Mouse (Mus musculus) heart, adult 2 months (tissue): Measurements from ENCODE around the gene Tbc1d17. TPM values are rescaled to one million over a fixed set of nuclear protein-coding genes. Genes with fewer than 3 reads are reported as not detected.

Experiments
- DNase-seq, 2 experiments: peaks; one replicate each; pipeline ENCODE4 v3.0.0; 2021
- H3K27ac ChIP-seq: fragments of 200-600 bp; 2 replicates; pipeline ENCODE4 v1.8.1; 2022
- H3K27me3 ChIP-seq: fragments of 200-500 bp; 2 replicates; pipeline ENCODE4 v1.6.1; 2012; ENCODE audit warnings: mild to moderate bottlenecking, low read length, inconsistent platforms, mixed read lengths; ENCODE audit not compliant: control insufficient read depth, insufficient read depth
- H3K36me3 ChIP-seq: fragments of 200-500 bp; 2 replicates; pipeline ENCODE4 v1.6.1; 2012; ENCODE audit warnings: low read length, inconsistent platforms; ENCODE audit not compliant: control insufficient read depth, insufficient read depth
- H3K4me1 ChIP-seq: fragments of 200-500 bp; 2 replicates; pipeline ENCODE4 v1.6.1; 2011; ENCODE audit warnings: low read length; ENCODE audit not compliant: control insufficient read depth, insufficient read depth
- H3K4me3 ChIP-seq: fragments of 200-600 bp; 2 replicates; pipeline ENCODE4 v1.8.1; 2022
- H3K79me2 ChIP-seq: fragments of 200-500 bp; replicated peaks from 2 replicates; pipeline ENCODE4 v1.6.1; 2012; ENCODE audit warnings: mild to moderate bottlenecking, inconsistent platforms, low read length, moderate library complexity, mixed read lengths; ENCODE audit not compliant: control insufficient read depth, insufficient read depth
- H3K9ac ChIP-seq: fragments of 200-500 bp; 2 replicates; pipeline ENCODE4 v1.6.1; 2012; ENCODE audit warnings: low read depth, mild to moderate bottlenecking, control low read depth, inconsistent platforms, low read length, mixed read lengths
- CTCF ChIP-seq: fragments of 200-600 bp; IDR thresholded peaks from 2 replicates; pipeline ENCODE4 v1.8.1; 2022; ENCODE audit warnings: antibody characterized with exemption, mild to moderate bottlenecking, moderate library complexity
- EP300 ChIP-seq: fragments of 200-500 bp; IDR thresholded peaks from 2 replicates; pipeline ENCODE4 v1.6.1; 2011; ENCODE audit warnings: low read depth, low read length, control low read depth; ENCODE audit not compliant: insufficient read depth
- POLR2A ChIP-seq: fragments of 200-500 bp; IDR thresholded peaks from 2 replicates; pipeline ENCODE4 v1.6.1; 2011; ENCODE audit warnings: mild to moderate bottlenecking, low read depth, low read length, control low read depth; ENCODE audit not compliant: insufficient read depth
- WGBS: fragments of 180-500 bp; shearing (Covaris S2); methylation state at CpG from one replicate; pipeline ENCODE4 v1.1.7; 2018; 5-methylcytosine and 5-hydroxymethylcytosine counted together
- intact Hi-C: fragments of 180-260 bp; cut with DNase I; formaldehyde crosslinking; loops from one replicate; pipeline ENCODE4 v1.15.1; 2025
- polyA plus RNA-seq: library from polyadenylated mRNA; depleted of rRNA; stranded (reverse); fragments of >200 nt; gene quantifications from 2 replicates; pipeline ENCODE4 v1.2.3, GENCODE M21; 2012
- total RNA-seq, 2 experiments: library from RNA; stranded (reverse); gene quantifications; 2 replicates each; pipeline ENCODE4 v1.2.3; 2021

Tbc1d17 gene
- total and polyA plus RNA-seq, 3 experiments: 29.6 to 56.0 (median 46.6) TPM

- DNase-seq: no peak
- TF ChIP-seq EP300 (no peak), POLR2A (no peak), CTCF (no peak)
- no peaks in the 10 kb centered on the region for H3K27me3 ChIP-seq
- H3K79me2 ChIP-seq: 0 out of 2 replicates have a peak, but pooled peaks cover under 1% of the 10 kb centered on the region
- H3K36me3 ChIP-seq: no peaks in the 10 kb centered on the region
- H3K4me3 ChIP-seq: no peak overlapping the region
- H3K27ac ChIP-seq: no peak overlapping the region
- WGBS: 62% methylated on average over 4 of the region's 4 CpGs
- no peak overlapping the region for H3K9ac ChIP-seq
- intact Hi-C loops: no loop called here
- H3K4me1 ChIP-seq: peaks cover 8% of the 10 kb centered on the region
Observed at GRCm38 (mm10) chr7:44832763-44833162, 16.1 kb downstream of the Tbc1d17 start.

GRCm38 (mm10) chr7:44828706-44829105 lies 20.2 kb downstream of the Tbc1d17 start:
- TF ChIP-seq EP300 (no peak), CTCF (no peak), POLR2A (no peak)
- H3K4me1 ChIP-seq: peaks cover 5% of the 10 kb centered on the region; the same call in 1 of the 2 replicates
- peaks cover 1% of the 10 kb centered on the region for H3K79me2 ChIP-seq
- WGBS: 59% methylated on average over 5 of the region's 5 CpGs
- DNase-seq: no peak
- H3K4me3 ChIP-seq: no peak overlapping the region
- intact Hi-C loops: no loop called here
- no peaks in the 10 kb centered on the region for H3K36me3 ChIP-seq
- no peak overlapping the region for H3K27ac ChIP-seq
- H3K9ac ChIP-seq: no peak overlapping the region
- H3K27me3 ChIP-seq: no peaks in the 10 kb centered on the region

DNA sequence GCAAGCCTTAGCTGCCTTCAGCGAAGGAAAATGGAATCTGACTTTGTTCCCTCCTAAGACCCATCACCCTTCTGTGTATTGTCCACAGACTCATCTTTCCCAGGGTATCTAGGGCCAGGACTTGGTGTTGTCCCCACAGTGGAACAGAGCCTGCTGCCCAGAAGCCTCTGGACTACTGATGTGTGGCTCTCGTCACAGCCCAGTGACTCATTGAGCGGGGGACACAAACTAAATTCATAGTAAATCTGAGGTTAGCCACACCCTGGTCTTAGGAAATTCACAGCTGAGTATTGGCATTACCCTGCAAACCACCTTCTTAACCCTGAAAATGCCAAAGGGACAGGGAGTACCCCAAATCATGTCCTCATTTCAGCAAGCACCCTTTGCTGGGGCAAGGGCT lies 22.1 kb downstream of the Tbc1d17 start:
- Histone ChIP-seq H3K9ac (no peak overlapping the region), H3K4me1 (peaks cover 5% of the 10 kb centered on the region; the same call in 1 of the 2 replicates), H3K36me3 (no peaks in the 10 kb centered on the region), H3K79me2 (peaks cover 1% of the 10 kb centered on the region), H3K27ac (no peak overlapping the region), H3K4me3 (no peak overlapping the region), H3K27me3 (no peaks in the 10 kb centered on the region)
- intact Hi-C loops: no loop called here
- DNase-seq: no peak
- WGBS: 77% methylated on average over 3 of the region's 3 CpGs
- TF ChIP-seq POLR2A (no peak), CTCF (no peak), EP300 (no peak)

- no peaks in the 10 kb centered on the region for H3K27me3 ChIP-seq
- H3K4me1 ChIP-seq: peaks cover 10% of the 10 kb centered on the region
- intact Hi-C loops: loop anchor here (1.0 to 5.0 kb wide), 3 partner anchors 76 to 173 kb away; partner anchors contain the start of gene Vrk3
- H3K27ac ChIP-seq: no peak overlapping the region
- H3K9ac ChIP-seq: no peak overlapping the region
- TF ChIP-seq CTCF: no peak; the same call in none of the 2 replicates
- peak; percentile 75; the same call in 1 of the 2 replicates for TF ChIP-seq EP300
- H3K36me3 ChIP-seq: peaks cover 2% of the 10 kb centered on the region; the same call in 1 of the 2 replicates
- no peak overlapping the region for H3K4me3 ChIP-seq
- 13% methylated on average over 3 of the region's 3 CpGs for WGBS
- H3K79me2 ChIP-seq: peaks cover 3% of the 10 kb centered on the region
- DNase-seq: peak; percentile 78 to 81
Observed at GRCm38 (mm10) chr7:44824872-44825271, 24.0 kb downstream of the Tbc1d17 start.

GRCm38 (mm10) chr7:44823409-44823808 lies 25.5 kb downstream of the Tbc1d17 start:
- DNase-seq: peak in 1 of 2 experiments; percentile 12
- H3K9ac ChIP-seq: no peak overlapping the region
- H3K79me2 ChIP-seq: peaks cover 5% of the 10 kb centered on the region
- no peak overlapping the region for H3K4me3 ChIP-seq
- peaks cover 15% of the 10 kb centered on the region for H3K4me1 ChIP-seq
- 31% methylated on average over 7 of the region's 7 CpGs for whole genome bisulfite sequencing
- intact Hi-C loops: loop anchor here (5.0 kb wide), 1 partner anchor 171 kb away; no protein-coding TSS in a partner anchor
- no peaks in the 10 kb centered on the region for H3K27me3 ChIP-seq
- H3K36me3 ChIP-seq: peaks cover 3% of the 10 kb centered on the region; the same call in 1 of the 2 replicates
- no peak overlapping the region for H3K27ac ChIP-seq
- TF ChIP-seq EP300: no peak
- TF ChIP-seq POLR2A: no peak
- TF ChIP-seq CTCF: peak; percentile 23; the same call in 1 of the 2 replicates

DNA sequence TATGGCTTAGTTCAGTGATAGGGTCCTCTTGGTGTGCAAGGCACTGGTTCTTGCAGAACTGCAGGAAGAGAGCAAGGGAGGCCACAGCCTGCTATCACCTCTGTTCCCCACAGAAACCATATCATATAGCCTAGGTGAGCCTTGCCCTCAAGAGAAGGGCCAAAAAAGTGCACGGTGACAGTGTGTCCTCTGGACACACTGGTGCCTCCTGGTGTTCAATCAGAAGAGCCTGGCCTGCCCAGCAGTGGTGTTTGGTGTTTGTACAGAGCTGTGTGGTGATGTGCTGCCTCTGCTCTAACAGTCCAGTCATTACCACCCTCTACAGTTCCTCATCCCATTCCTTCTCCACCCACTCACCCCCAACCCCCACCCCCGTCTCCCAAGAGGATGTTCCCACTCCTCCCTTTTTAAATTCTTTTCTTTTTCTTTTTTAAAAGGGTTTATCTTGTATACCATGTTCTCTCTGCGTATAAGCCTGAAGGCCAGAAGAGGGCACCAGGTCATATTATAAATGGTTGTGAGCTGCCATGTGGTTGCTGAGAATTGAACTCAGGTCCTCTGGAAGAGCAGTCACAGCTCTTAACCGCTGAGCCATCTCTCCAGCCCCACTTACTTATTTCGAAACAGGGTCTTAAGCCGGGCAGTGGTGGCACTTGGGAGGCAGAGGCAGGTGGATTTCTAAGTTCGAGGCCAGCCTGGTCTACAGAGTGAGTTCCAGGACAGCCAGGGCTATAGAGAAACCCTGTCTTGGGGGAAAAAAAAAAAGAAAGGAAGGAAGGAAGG lies 27.0 kb downstream of the Tbc1d17 start:
- no peak overlapping the region for H3K9ac ChIP-seq
- intact Hi-C loops: loop anchor here (5.0 kb wide), 1 partner anchor 170 kb away; no protein-coding TSS in a partner anchor
- no peak overlapping the region for H3K27ac ChIP-seq
- 79% methylated on average over 7 of the region's 7 CpGs for WGBS
- TF ChIP-seq POLR2A (no peak), CTCF (peak; percentile 39)
- H3K4me1 ChIP-seq: peaks cover 22% of the 10 kb centered on the region
- peaks cover 14% of the 10 kb centered on the region for H3K36me3 ChIP-seq
- H3K79me2 ChIP-seq: peaks cover 3% of the 10 kb centered on the region
- peak; percentile 2 to 14 for DNase-seq
- H3K4me3 ChIP-seq: no peak overlapping the region
- H3K27me3 ChIP-seq: no peaks in the 10 kb centered on the region
